Mouse (Mus musculus) cortical plate, adult 2 months (tissue): ENCODE measurements around the gene Rps6ka2.

Source experiments
- CTCF ChIP-seq: fragments of 200-500 bp; IDR thresholded peaks from 2 replicates; pipeline ENCODE4 v1.5.1; 2011; ENCODE audit warnings: mild to moderate bottlenecking, control low read depth, low read length; ENCODE audit not compliant: insufficient read depth; ENCODE audit errors: extremely low read depth
- POLR2A ChIP-seq: fragments of 200-500 bp; IDR thresholded peaks from 2 replicates; pipeline ENCODE4 v1.6.1; 2011; ENCODE audit warnings: mild to moderate bottlenecking, low read length, control low read depth; ENCODE audit not compliant: insufficient read depth; ENCODE audit errors: extremely low read depth

- no peak for TF ChIP-seq CTCF
- TF ChIP-seq POLR2A: no peak
Measured at GRCm38 (mm10) chr17:7175293-7175692, 5.4 kb downstream of the Rps6ka2 start.
